In the genomic region with DNA sequence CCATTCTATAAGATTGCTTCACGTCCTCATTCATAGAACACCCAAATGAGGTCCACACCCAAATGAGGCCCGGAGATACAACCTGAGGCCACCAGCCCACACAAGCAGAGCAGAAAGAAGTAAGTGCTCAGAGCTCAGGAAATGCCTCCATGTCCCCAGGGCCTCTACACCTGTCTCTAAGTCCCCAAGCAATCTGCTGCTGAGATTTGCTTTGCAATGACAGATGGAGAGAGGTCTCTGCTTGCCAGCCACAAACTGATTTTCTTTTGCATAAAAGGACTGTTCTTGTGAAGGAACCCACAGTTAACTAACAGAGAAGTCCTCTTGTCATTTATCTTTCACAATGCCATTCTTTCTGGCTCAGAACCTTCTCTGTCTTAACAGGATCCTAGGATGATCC, we compare ENCODE assay signal across 38 mouse cellular contexts. TPM values are rescaled to one million over a fixed set of nuclear protein-coding genes. Genes with fewer than 3 reads are reported as not detected.
DNase-seq lines count a peak whose midpoint lies in the region; ATAC-seq lines count a peak whose summit lies in the region.
"Had no signal": no experiment of that assay in that cellular context is flagged by ENCODE, and none has a peak within 500 bp of the region (broad histone marks: within the 10 kb centered on the region; RNA-seq: fewer than 3 reads in every experiment).

No protein-coding gene starts in this region.

- no peak overlapping the region for H3K27ac ChIP-seq in heart, embryonic 16.5 days (ENCODE audit: low read length)
- H3K27ac ChIP-seq: embryonic facial prominence, embryonic 13.5 days; hindbrain, embryonic 12.5 days; hindbrain, postnatal 0 days; intestine, embryonic 15.5 days; kidney, postnatal 0 days; limb, embryonic 12.5 days; liver, embryonic 15.5 days; midbrain, embryonic 12.5 days; neural tube, embryonic 13.5 days; stomach, embryonic 15.5 days had no signal

- WGBS in heart, embryonic 16.5 days = 56% methylated on average over 2 of the region's 2 CpGs

- H3K27me3 ChIP-seq in heart, embryonic 16.5 days (ENCODE audit: control insufficient read depth, insufficient read depth, low read length) = no peaks in the 10 kb centered on the region
- H3K27me3 ChIP-seq: embryonic facial prominence, embryonic 13.5 days; hindbrain, embryonic 12.5 days; intestine, embryonic 15.5 days; limb, embryonic 12.5 days; liver, embryonic 15.5 days; midbrain, embryonic 12.5 days; neural tube, embryonic 13.5 days; stomach, embryonic 15.5 days had no signal

- peak; percentile 11 for DNase-seq in cerebellum, adult 9-11 months
- DNase-seq in heart, adult 18-20 months = no peak
- DNase-seq in right cerebral cortex, postnatal 10 days (ENCODE audit: low spot score in 2 of 2) = peak; percentile 33 to 48
- DNase-seq in right cerebral cortex, postnatal 14 days = no peak
- no peak for DNase-seq in retina, embryonic 14.5 days (ENCODE audit: low spot score)
- DNase-seq: adrenal gland, adult 2 months; adrenal gland, postnatal 36 days; cerebellum, adult 11 months; cerebellum, adult 9-10 months; embryo, embryonic 11 days; gastrocnemius, postnatal 25 days; heart, postnatal 36 days; kidney, adult 2 months; kidney, postnatal 4 days; lung, embryonic 14.5 days; right cerebral cortex, postnatal 25 days; thymus, adult 18-20 months; thymus, postnatal 25 days had no signal

- no peaks in the 10 kb centered on the region for H3K9me3 ChIP-seq in heart, embryonic 16.5 days (replicated peaks; ENCODE audit: control insufficient read depth, low read length)
- H3K9me3 ChIP-seq: embryonic facial prominence, embryonic 13.5 days; hindbrain, embryonic 12.5 days; intestine, embryonic 15.5 days; limb, embryonic 12.5 days; liver, embryonic 15.5 days; midbrain, embryonic 12.5 days; neural tube, embryonic 13.5 days; stomach, embryonic 15.5 days had no signal

- ATAC-seq in cerebellum, adult (ENCODE audit: insufficient number of reproducible peaks, low FRiP score, low TSS enrichment) = no peak
- ATAC-seq in heart, embryonic 16.5 days (replicated peaks; ENCODE audit: extremely low read depth, insufficient read depth, low FRiP score) = no peak
- no peak for ATAC-seq in megakaryocyte progenitor cell, adult 5-6 weeks (replicated peaks; ENCODE audit: poor library complexity)
- ATAC-seq: activated CD4-positive, CD25-positive, alpha-beta regulatory T cell, adult 4 months; hindbrain, postnatal 0 days; intestine, embryonic 15.5 days had no signal

- no peak overlapping the region for H3K9ac ChIP-seq in heart, embryonic 16.5 days (ENCODE audit: low read length)
- H3K9ac ChIP-seq: embryonic facial prominence, embryonic 13.5 days; hindbrain, embryonic 12.5 days; intestine, embryonic 15.5 days; limb, embryonic 12.5 days; liver, embryonic 15.5 days; lung, embryonic 14.5 days; midbrain, embryonic 12.5 days; neural tube, embryonic 13.5 days; stomach, embryonic 15.5 days had no signal

- 0 out of 2 replicates have a peak overlapping the region, but pooled peaks have one; percentile 7 for H3K4me2 ChIP-seq in heart, embryonic 16.5 days (ENCODE audit: low read depth, low read length)
- H3K4me2 ChIP-seq: embryonic facial prominence, embryonic 13.5 days; hindbrain, embryonic 12.5 days; intestine, embryonic 15.5 days; limb, embryonic 12.5 days; liver, embryonic 15.5 days; lung, embryonic 14.5 days; midbrain, embryonic 12.5 days; neural tube, embryonic 13.5 days; stomach, embryonic 15.5 days had no signal

- H3K4me1 ChIP-seq in heart, embryonic 16.5 days (ENCODE audit: control insufficient read depth, insufficient read depth, low read length) = peaks cover 4% of the 10 kb centered on the region; the same call in 1 of the 2 replicates
- H3K4me1 ChIP-seq: hindbrain, embryonic 12.5 days; intestine, embryonic 15.5 days; liver, embryonic 15.5 days; midbrain, embryonic 12.5 days; stomach, embryonic 15.5 days had no signal

- H3K4me3 ChIP-seq in heart, embryonic 16.5 days (ENCODE audit: low read length) = no peak overlapping the region
- H3K4me3 ChIP-seq: embryonic facial prominence, embryonic 13.5 days; erythroblast, embryonic 14.5 days; hindbrain, embryonic 12.5 days; intestine, embryonic 15.5 days; limb, embryonic 12.5 days; liver, embryonic 15.5 days; midbrain, embryonic 12.5 days; neural tube, embryonic 13.5 days; stomach, embryonic 15.5 days had no signal

- H3K36me3 ChIP-seq in heart, embryonic 16.5 days (ENCODE audit: control insufficient read depth, insufficient read depth) = no peaks in the 10 kb centered on the region
- H3K36me3 ChIP-seq: embryonic facial prominence, embryonic 13.5 days; hindbrain, embryonic 12.5 days; intestine, embryonic 15.5 days; limb, embryonic 12.5 days; liver, embryonic 15.5 days; midbrain, embryonic 12.5 days; neural tube, embryonic 13.5 days; stomach, embryonic 15.5 days had no signal

RNA-seq across cellular contexts. Expression of gene Ssu2, which starts 1.6 kb away (rescaled TPM):
- polyA plus RNA-seq in heart, embryonic 16.5 days (2015; fragmentation: Nextera tagmentation; extraction: Ambion mirVana) = 2.6 and 3.7 TPM in 2 replicates
- 1 to 10 TPM in 1 of 2 experiments, under 1 TPM in 1; 0.72 to 1.1 TPM for total RNA-seq in heart, adult 18-20 months (2021)
- not detected in 2 replicates for total RNA-seq in megakaryocyte progenitor cell, adult 5-6 weeks (2015)
- total RNA-seq in megakaryocyte progenitor cell, adult 5-6 weeks (2017) = not detected in 2 replicates
- total RNA-seq: CH12.LX; liver, adult 2 months; megakaryocyte, adult 5-6 weeks had no signal
- polyA plus RNA-seq: activated CD4-positive, CD25-positive, alpha-beta regulatory T cell, adult 4 months; C2C12; erythroblast, embryonic 14.5 days; forebrain, embryonic 11.5 days; liver, adult 2 months had no signal

Comparison
In these comparisons a context has a peak if more than half of its experiments do, and no peak if none do; other contexts are left out.
1. DNase-seq: peak in cerebellum, adult 9-11 months (single experiment) and right cerebral cortex, postnatal 10 days (2 of 2); none in heart, adult 18-20 months (0 of 2), right cerebral cortex, postnatal 14 days (single experiment) and retina, embryonic 14.5 days (single experiment).